ENCODE assay signal across 8 mouse cellular contexts in genomic region chr3:88042661-88043421, GRCm38 (mm10). TPM values are rescaled to one million over a fixed set of nuclear protein-coding genes. Genes with fewer than 3 reads are reported as not detected.
DNase-seq lines count a peak whose midpoint lies in the region; ATAC-seq lines count a peak whose summit lies in the region.

Gene Gpatch4, plus strand, starts transcription at chr3:88043108.

- H3K4me3 ChIP-seq in hindbrain, embryonic 11.5 days (ENCODE audit: low read depth, low read length), result peak within 1 kb of the TSS; percentile 83

- peak within 1 kb of the TSS; percentile 65 for H3K4me2 ChIP-seq in hindbrain, embryonic 11.5 days (replicated peaks; ENCODE audit: low read depth, low read length)

- no peaks in the 10 kb centered on the region for H3K9me3 ChIP-seq in hindbrain, embryonic 11.5 days (ENCODE audit: control insufficient read depth, low read length)

- peak; percentile 85 for ATAC-seq in hindbrain, embryonic 11.5 days (ENCODE audit: low FRiP score)

- no peaks in the 10 kb centered on the region for H3K36me3 ChIP-seq in hindbrain, embryonic 11.5 days (ENCODE audit: control insufficient read depth, insufficient read depth, low read length)

- no peaks in the 10 kb centered on the region; the same call in 1 of the 2 replicates for H3K27me3 ChIP-seq in hindbrain, embryonic 11.5 days (ENCODE audit: control insufficient read depth, insufficient read depth, low read length)

- no peak within 1 kb of the TSS for H3K27ac ChIP-seq in hindbrain, embryonic 11.5 days (ENCODE audit: low read depth, low read length)

- DNase-seq in NIH3T3 (ENCODE audit: low read depth), result peak; percentile 97
- DNase-seq in cerebellum, adult 9-11 months, result peak; percentile 88
- DNase-seq in frontal cortex, adult 2 months (ENCODE audit: extremely low spot score in 1 of 2, low spot score in 1 of 2), result peak; percentile 83 to 97
- DNase-seq in hindbrain, embryonic 11.5 days (ENCODE audit: low spot score), result peak; percentile 97
- peak; percentile 84 to 87 for DNase-seq in layer of hippocampus, postnatal 10 days (ENCODE audit: low spot score in 2 of 2)
- peak; percentile 95 for DNase-seq in lung, postnatal 10 days
- DNase-seq in ovary, postnatal 36 days (ENCODE audit: low spot score), result peak; percentile 72
- DNase-seq in thymus, postnatal 25 days, result peak; percentile 81

- H3K9ac ChIP-seq in hindbrain, embryonic 11.5 days (ENCODE audit: low read depth, low read length), result peak within 1 kb of the TSS; percentile 68

- 9% methylated on average over 36 of the region's 36 CpGs for WGBS in hindbrain, embryonic 11.5 days

- no peaks in the 10 kb centered on the region; the same call in 1 of the 2 replicates for H3K4me1 ChIP-seq in hindbrain, embryonic 11.5 days (replicated peaks; ENCODE audit: control insufficient read depth, insufficient read depth, low read length)

RNA-seq across cellular contexts. Expression of gene Gpatch4, which starts in this region (rescaled TPM):
- 13.7 and 14.4 TPM in 2 replicates for polyA plus RNA-seq in frontal cortex, adult 2 months (2012; rRNA removed)
- polyA plus RNA-seq in hindbrain, embryonic 11.5 days (2014; fragmentation: Nextera tagmentation; extraction: Ambion mirVana), result 34.4 and 37.4 TPM in 2 replicates
- total RNA-seq in layer of hippocampus, postnatal 10 days (2021), result 10 to 100 TPM; 20.9 to 27.1 TPM
